In the genomic region with DNA sequence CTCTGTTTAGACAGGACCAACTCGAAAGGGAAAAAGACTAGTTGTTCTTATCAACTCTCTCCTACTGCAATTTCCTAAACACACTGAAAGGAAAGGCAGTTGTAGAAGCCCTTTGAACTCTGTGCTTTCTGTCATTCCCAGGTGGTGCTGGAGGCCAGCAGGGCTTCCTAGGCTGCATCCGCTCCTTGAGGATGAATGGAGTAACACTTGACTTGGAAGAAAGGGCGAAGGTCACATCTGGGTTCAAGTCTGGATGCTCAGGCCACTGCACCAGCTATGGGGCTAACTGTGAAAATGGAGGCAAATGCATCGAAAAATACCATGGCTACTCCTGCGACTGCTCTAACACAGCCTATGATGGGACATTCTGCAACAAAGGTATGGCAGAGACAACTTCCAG, we compare ENCODE assay signal across 17 mouse cellular contexts.
"Had no signal": no experiment of that assay in that cellular context is flagged by ENCODE, and none has a peak within 500 bp of the region (broad histone marks: within the 10 kb centered on the region; RNA-seq: fewer than 3 reads in every experiment).

No protein-coding gene starts in this region.

- H3K4me1 ChIP-seq: liver, embryonic 12.5 days; neural tube, embryonic 12.5 days had no signal

- H3K36me3 ChIP-seq: limb, embryonic 15.5 days; liver, embryonic 12.5 days; midbrain, embryonic 12.5 days; neural tube, embryonic 12.5 days had no signal

- H3K4me2 ChIP-seq: limb, embryonic 15.5 days; liver, embryonic 12.5 days; lung, embryonic 14.5 days; midbrain, embryonic 12.5 days; neural tube, embryonic 12.5 days had no signal

- H3K9me3 ChIP-seq: limb, embryonic 15.5 days; liver, embryonic 12.5 days; midbrain, embryonic 12.5 days; neural tube, embryonic 12.5 days had no signal

- H3K27ac ChIP-seq: kidney, postnatal 0 days; limb, embryonic 15.5 days; liver, embryonic 12.5 days; midbrain, embryonic 12.5 days; neural tube, embryonic 12.5 days; stomach, postnatal 0 days had no signal

- DNase-seq: kidney, adult 9 months; kidney, postnatal 36 days; left cerebral cortex, postnatal 4 days; lung, embryonic 14.5 days; lung, postnatal 10 days; lung, postnatal 4 days; retina, postnatal 1 day; right cerebral cortex, postnatal 14 days; thymus, adult 18-20 months; thymus, postnatal 14 days had no signal

- H3K4me3 ChIP-seq: limb, embryonic 15.5 days; liver, embryonic 12.5 days; midbrain, embryonic 12.5 days; neural tube, embryonic 12.5 days had no signal

- ATAC-seq: intestine, postnatal 0 days; liver, embryonic 12.5 days had no signal

- H3K27me3 ChIP-seq: limb, embryonic 15.5 days; neural tube, embryonic 12.5 days had no signal

- H3K9ac ChIP-seq: limb, embryonic 15.5 days; liver, embryonic 12.5 days; lung, embryonic 14.5 days; midbrain, embryonic 12.5 days; neural tube, embryonic 12.5 days had no signal
